Mouse (Mus musculus) kidney, postnatal 36 days (tissue): ENCODE results near the gene Ggta1.

Experiments
- DNase-seq, 2 experiments: peaks; one replicate each; pipeline ENCODE4 v3.0.0; 2021 to 2022; ENCODE audit warnings: mixed read lengths in 2 of 2

Gene Ggta1

DNA sequence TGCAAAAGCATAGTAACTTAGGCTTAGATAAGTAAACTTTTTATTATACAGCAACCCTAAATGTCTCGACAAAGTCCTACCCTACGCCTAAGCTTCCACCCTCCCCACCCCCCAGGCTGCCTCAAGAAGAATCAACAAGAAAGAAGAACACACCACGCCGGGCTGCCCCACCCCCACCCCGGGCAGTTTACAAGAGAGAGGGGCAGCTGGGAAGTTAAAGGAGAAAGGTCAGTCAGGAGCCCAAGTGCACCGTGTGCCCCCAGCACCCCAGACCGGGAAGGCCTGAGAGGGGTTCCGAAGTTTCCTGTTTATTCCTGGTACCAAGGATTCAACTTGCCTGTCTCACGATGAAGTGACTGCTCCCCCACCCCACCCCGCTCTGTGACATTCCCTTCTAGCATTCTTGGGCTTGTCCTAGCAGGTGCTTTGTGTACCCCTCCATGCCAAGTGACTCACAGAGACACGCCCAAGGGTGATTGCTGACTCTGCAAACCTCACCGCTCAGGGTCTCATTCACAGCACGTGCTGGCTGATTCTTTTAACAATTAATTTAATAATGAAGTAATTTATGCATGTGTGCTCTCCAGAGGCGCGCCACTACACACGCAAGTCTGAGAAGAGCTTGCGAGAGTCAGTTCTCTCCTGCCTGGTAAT, 27.6 kb upstream of the Ggta1 start:
- no peak for DNase-seq

DNA sequence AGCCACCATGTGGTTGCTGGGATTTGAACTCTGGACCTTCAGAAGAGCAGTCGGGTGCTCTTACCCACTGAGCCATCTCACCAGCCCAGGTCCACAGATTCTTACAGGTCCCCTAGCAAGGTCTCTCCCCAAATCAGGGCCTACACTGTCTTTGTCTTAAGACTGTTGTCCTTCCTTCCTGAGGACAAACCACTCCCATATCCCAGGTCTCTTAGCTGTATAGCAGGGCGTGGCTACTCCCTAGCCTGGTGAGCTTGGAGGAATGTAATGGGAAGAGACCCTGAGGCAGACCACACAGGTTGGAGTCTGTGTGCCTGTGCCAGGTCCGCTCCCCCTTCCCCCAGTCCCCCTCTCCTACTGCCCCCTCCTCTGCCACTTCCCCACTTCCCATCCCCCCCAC, 24.7 kb upstream of the Ggta1 start:
- DNase-seq: no peak

DNA sequence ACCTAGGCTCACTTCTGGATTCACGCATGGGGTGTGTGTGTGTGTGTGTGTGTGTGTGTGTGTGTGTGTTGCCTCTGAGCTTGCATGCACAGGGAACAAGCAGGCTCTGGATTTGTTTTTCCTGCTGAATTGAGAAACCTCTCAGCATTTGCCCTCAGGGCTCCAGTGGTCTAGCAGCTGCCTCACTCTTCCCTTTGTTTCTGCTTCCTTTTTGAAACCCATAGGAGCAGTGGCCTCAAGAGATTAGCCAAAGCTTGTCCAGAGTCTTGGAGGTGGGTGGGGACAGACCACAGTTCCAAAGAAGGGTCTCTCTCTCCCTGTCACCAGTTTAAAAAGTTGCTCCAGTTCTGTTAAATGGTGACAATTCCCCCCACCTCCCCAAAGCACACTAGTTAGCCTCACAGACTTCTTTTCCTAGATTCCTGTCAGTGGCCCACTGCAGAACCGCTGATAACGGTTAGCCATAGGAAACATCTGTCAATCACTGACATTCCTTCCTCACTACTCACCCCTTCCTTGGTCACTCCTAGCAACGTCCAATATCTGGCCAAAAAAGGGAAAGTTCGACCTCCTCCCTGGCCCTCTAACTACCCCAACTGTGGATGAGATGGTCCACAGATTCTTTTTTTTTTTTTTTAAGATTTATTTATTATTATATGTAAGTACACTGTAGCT, 24.1 kb upstream of the Ggta1 start:
- DNase-seq: no peak

DNA sequence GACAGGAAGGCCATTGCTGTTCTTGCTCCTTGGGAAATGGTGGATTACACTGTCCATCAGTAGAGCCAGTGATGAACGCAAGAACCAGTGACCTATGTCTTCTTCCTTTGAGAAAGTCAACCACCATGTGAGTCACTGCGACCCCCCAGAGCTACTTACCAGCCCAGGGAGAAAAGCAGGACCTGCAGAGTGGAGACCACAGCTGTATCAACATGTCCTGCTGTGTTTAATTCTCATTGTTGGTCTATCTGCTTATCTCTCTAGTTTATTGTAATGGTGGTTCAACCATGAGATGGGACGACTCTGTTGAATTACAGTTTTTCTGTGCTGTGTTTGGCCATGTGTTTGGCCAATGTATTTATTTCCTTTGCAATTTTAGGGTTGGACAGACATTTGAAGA, 21.1 kb upstream of the Ggta1 start:
- DNase-seq: no peak

DNA sequence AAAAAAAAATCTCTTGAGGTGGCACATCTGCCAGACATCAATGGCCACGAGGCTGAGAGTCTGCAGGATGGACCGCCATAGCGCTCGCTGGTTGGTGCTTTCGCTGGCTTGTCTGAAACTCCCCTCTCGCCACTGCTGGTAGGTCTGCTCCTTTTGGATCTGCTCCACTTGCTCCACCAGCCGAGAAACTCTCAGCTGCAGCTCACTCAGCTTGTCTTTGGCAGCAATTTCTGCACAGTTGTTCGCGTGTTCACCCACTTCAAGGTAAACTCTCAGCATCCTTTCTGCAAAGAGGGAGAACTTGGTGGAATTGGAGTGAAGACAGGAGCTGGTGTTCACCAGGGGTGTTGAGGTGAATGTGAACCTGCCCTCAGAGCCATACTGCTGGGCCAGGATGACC, 20.4 kb upstream of the Ggta1 start:
- DNase-seq: no peak

DNA sequence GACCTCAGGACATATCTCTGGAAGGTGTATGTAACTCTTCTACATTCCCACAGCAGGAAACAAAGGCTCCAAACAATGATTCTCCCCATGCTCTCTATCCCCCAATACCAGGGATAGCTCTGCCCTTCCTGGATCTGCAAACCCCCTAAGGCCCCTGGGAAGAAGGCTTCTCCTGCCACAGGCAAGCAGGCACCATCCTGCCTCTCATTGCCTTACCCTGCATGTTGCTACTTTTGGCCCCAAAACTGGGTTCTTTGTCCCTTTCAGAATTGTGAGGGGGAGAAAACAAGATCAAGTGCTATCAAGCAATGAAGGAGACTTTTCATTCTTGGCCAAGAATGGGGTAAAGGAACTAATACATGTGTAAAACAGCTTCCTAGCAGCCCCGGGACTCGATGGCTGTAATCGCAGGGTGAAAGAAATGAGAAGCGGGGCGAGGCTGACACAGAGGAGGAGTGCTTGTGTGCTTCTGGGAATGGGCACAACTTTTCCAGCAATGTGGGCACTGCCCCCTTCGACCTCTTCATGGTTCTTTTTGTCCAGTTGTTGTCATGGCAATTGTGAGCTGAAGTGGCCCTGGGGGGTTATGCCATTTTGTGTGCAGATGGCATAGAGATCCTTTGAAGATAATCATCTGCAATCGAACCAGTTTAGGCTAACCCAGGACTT, 18.4 kb upstream of the Ggta1 start:
- DNase-seq: no peak

DNA sequence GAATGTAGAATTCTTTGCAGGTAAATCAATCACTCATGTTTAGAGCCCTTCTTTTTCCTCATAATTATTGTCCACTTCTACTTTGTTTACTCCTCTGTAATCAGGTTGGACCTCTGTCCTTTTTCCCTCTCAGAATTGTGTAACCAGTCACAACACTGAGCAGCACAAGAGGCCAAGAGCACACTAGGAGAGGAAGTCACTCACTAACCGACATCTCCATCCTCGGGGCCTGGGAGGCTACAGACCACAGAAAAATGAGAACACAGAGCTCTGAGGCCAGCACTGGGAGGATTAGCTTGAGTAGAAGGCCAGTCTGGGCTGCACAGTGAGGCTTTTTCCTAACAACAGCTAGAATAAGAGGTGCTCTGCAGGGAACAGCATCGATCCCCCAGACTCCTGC, 17.0 kb upstream of the Ggta1 start:
- DNase-seq: no peak

DNA sequence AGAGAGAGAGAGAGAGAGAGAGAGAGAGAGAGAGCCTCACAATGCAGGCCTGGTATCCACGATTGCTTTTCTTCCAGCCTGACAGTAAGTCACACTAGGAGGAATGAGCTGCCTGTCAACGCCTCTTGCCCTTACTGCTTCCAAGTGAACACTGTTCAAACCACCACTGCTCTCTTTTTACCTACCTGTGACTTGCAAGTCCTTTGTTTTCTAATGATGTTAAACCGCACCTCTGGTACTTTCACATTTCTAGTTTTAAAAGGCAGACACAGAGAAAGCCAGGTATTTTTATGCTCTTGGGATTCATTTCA, 15.7 kb upstream of the Ggta1 start:
- no peak for DNase-seq

DNA sequence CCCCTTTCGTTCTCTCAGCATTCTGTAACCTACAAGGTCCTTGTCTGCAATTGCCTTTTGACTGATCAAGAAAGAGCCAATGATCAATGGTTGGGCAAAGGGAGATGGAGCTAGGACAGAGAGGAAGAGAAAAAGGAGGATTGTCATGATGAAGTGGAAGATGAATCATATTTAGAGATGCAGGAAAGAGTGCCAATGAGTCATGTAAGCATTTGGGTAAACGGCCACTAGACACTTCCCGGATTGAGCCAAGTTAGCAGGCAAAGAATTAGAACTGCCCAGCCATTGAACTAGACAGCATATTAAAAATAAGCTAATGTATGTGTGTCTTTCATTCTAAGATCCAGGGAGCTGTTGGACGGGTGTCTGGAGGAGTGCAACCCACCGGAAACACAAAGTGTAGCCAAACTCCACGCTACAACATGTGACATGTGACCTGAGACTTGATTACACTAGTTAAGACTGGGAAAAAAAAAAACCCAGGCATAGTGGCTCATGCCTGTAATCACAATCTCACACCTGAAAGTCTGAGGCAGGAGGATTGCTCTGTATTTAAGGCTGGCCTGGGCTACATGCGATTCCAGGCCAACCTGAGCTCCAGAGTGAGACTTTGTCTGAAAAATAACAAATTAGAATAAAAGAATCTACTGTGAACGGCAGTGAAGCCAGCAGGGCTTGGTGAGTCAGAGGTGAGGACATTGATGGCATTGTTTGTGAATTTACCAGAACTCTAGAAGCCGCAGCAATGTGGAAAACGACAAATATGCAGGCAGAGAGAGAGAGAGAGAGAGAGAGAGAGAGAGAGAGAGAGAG, 15.2 kb upstream of the Ggta1 start:
- no peak for DNase-seq

DNA sequence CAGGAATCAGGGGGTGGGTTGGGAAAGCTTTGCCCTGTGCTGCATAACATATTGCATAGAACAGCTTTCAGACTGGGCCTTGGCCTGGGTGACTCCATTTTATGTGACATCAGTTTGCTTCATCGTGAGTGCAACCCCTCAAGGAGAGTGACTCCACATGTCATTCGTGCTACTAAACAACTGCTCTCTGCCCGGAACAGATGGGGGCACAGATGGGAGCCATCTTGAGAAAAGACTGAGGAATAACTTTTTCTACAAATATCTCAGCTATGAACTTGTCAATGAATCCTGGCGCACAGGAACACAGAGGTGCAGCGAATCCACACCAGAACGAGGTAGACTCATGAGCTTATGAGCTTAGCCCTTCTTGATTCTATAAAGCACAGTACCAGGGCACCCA, 14.3 kb upstream of the Ggta1 start:
- no peak for DNase-seq

DNA sequence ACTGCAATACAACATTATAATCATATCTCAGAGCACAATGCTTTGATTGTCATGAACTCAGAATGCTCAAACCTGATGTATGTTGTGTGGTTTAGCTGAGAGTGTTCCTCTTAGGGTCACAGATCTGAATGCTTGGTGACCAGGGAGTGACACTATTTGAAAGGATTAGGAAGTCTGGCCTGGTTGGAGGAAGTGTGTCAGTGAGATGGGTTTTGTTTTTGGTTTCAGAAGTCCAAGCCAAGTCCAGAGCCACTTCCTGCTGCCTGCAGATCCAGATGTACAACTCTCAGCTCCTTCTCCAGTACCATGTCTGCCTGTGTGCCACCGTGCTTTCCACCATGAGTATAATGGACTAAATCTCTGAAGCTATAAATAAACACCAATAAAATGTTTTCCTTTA, 11.9 kb upstream of the Ggta1 start:
- no peak for DNase-seq

DNA sequence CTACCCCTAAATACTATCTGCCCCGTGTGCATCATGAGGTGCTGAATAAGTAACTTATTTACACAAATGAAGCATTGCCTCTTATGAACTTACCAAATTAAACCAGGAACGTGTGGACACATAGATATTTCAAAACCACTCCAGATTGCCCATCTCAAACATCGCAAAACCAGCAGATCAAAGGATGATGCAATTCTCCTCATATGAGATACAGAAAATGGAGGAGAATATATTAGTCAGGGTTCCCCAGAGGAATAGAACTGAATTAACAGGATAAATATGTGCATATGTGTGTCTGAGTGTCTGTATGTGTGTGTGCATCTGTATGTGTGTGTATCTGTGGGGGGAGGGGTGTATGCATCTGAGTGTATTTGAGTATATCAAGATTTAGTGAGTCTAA, 6.2 kb upstream of the Ggta1 start:
- no peak for DNase-seq

DNA sequence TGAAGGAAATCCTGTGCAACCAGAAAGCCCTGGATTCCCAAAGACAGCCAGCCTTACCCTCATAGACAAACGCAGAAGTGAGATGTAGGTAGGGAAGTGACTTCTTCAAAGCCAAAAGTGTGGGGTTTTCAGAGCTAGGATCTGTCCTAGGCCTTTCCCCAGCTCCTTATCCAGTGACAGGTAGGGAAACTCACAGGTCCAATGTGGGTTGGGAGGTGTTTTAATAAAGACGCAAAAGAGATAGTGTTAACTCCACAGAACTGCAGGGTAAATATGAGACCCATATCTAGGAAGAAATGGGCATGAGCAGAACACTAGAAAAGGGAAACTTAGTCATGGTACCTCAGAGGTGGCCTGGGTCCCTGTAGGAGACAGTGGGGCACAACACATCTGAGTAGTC, 5.2 kb upstream of the Ggta1 start:
- no peak for DNase-seq

DNA sequence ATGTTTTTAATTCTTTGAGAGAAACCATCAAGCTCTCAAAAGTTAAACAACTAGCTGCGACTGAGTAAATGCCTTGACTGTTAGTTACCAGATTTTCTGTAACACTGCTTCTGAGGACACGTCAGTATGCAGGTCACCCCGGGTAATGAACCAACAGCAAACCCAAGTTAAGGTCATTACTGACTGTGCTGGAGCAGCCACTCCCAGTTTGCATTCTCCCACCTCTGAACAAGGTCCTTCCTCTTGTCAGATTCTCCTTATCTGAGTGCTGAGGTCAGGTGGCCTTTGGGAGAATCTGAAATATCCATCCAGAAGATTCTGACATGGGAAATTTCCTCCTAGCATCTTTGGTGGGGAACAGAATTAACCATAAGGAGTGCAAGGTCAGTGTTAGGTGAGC, 4.8 kb upstream of the Ggta1 start:
- no peak for DNase-seq

DNA sequence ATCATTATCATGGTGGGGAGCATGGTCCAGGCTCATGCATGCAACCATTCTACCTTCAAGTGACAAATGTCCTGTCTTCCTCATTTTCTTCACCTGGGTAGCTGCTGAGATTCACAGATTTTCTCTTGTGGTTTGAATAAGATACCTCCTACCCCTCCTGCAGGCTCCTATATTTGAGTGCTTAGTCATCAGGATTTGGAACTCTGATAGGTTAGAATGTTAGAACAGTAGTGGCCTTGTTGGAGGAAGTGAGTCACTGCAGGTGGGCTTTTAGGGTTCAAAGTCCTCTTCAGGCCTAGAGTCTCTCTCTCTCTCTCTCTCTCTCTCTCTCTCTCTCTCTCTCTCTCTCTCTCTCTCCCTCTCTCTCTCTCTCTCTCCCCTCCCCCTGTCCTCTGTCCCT, 2.6 kb upstream of the Ggta1 start:
- DNase-seq: no peak

DNA sequence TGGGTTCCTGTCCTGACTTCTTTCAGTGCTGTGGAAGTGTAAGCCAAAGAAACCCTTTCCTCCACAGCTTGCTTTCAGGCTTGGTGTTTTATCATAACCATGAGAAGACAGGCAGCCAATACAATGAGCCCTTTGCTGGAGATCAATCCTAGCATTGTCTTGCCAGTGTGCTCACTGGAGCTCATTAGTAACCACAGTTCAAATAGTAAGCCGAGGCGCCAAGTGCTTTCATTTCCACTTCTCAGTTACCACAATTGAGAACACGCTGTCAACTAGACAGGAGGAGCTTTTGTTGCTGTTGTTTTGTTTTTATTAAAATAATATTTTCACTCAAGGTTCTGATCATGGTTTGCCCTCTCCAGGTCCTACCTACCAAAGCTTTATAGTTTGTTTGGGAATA, 1.5 kb upstream of the Ggta1 start:
- DNase-seq: no peak

DNA sequence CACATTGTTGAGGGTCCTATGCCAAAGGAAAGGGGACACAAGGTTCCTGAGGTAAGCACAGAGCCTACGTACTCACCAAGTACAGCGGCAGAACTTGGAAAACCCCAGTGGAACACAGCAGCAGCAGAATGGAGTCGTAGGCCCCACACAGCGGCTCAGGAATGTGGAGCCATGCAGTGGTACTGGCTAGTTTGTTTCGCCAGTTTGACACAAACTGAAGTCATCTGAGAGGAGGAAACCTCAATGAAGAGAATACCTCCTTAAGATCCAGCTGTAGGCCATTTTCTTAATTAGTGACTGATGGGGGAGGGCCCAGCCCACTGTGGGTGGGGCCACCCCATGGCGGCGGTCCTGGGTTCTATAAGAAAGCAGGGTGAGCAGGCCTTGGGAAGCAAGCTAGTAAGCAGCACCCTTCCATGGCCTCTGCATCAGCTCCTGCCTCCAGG, 1.1 kb upstream of the Ggta1 start:
- DNase-seq: no peak

DNA sequence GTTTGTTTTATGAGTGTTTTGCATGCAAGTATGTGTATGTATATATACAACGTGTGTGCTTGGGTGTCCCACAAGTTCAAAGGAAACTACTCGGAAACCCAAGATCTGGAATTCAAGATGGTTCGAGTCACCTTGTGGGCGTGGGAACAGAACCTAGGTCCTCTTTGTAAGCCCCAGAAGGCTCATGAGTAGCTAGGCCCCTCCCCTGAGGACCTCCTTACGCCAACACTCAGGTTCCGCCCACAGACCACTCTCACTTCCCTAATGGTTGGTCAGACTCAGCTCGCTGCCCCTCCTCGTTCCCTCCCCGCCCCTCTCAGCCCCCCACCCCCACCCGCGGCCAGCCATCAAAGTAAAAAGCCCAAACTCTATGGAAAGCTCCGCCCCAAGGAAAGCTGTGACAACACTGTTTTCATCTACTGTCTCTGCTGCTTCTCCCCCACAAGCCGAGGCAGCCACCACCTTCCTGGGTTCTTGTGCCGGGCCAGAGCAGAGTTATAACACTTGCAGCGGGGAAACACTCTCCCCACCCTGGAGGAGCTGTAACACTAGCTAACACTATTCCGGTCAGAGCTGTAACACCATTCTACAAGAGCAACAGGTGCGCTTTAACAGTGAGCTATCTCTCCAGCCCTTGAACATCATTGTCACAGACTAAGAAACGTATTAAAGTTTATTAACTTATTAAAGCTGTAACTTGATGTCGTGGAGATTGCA, 499 bp upstream of the Ggta1 start:
- peak; percentile 34 to 49 for DNase-seq

DNA sequence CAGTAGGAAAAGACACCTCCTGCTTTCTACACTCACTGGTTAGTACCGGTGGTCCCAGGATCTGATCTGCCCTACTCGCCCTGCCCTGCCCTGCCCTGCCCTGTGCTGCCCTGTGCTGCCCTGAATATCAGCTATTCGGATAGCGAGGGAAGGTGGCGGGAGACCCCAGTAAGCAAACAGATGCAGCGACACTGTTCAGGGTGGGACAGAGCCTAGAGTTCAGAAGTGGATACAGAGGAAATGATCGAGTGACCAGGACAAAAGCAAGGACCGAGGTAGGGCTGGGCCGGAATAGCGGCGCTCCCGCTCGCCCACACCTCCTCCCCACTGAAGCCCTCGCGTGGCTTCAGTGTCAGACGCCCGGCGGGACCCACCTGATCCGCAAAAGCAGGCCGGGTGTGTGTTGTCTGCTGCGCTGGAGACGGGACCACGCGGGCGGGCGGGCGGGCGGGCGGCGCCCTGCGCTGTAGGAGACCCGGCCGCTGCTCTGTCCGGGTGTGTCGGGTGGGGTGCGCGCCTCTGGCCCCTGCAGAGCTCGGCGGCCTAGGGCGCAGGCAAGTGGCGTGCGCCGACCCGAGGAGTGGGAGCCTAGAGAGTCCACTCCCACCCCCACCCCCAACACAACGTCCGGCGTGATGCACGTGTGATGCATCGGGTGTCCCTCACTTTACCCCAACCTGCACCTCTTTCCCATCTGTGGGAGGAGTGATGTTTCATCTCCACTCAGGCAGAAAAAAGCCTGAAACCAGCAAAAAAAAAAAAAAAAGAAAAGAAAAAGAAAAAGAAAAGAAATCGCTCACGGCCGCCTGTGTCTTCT, 852 bp downstream of the Ggta1 start:
- DNase-seq: peak in 1 of 2 experiments; percentile 31

DNA sequence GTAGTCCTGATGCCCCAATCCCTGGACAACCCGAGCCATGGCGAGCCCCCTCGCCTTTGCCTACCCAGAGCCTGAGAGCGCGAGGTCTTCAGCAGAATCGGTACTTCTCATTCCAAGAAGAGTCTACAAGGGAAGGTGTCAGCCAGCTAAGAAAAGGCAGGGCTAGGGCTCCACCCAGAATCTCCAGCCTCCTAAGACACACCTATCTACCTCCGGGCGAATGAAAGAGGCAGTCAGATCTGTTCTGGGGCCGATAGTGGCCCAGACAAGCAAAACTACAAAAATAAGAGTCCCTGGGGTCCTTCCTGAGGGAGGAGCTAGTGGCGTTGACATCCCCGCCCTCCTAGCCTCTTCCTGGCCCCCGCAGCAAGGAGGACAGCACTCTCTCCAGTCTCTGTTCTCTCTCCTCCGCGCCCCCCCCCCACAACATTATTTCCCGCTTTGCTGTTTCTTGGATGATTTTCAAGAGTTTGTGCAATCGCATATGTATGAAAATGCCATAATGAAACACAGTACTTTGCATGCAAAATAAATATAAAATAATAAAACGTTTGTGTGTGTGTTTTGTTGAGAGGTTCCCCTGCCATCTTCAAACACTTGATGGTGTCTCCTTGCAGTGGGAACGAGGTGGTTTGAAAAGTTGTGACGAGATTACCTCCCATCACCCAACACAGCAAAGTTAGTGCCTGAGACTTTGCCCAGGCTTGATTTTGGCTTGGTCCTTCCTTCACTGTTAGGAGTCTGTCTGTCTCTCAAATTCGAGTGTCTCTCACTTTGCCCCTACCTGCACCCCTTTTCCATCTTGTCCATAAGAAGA, 1.7 kb downstream of the Ggta1 start:
- DNase-seq: peak; percentile 25 to 33

DNA sequence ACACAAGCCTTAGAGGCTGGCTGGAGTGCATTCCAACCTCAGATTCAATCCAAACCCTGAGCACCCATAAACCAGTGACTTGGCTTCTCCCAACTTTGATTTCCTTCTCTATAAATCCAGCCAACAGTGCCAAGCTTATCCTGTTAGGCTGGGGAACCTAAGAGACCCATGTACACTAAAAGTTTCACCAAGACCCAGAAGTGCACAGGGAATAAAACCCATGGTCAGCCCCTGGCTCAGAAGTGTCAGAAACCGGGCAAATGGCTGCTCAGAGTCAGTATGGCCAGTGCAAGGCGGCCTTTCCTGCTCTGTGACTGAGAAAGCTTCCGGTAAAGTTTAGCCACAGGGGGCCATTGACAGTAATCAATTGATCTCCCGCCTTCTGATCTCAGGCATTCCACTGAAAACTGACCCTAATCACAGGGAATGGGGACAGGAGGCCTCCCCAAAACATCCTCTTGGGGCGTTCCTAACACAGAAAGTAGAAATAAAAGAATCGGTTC, 2.6 kb downstream of the Ggta1 start:
- no peak for DNase-seq
